Comparison of ENCODE assay signal across 8 mouse cellular contexts in the genomic region with DNA sequence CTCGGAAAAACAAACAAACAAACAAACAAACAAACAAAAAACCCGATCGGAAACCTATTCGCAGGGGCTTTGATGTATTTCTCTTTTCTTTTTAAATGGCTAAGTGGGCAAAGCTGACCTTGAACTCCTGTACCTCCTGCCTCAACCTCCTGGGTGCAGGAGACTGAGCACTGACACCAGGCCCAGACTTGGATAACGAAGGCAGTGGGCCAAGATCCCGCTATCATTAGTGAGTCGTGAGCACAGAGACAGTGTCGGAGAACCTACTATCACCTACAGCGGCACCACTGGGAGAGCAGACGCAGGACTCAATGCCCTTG. TPM values are rescaled to one million over a fixed set of nuclear protein-coding genes. Genes with fewer than 3 reads are reported as not detected.
A peak's percentile ranks its signal among the peaks of the same experiment; 100 is the strongest.
DNase-seq lines count a peak whose midpoint lies in the region; ATAC-seq and TF ChIP-seq lines count a peak whose summit lies in the region.

No protein-coding gene starts in this region.

- no peaks in the 10 kb centered on the region for H3K9me3 ChIP-seq in embryonic facial prominence, embryonic 12.5 days
- H3K9me3 ChIP-seq in intestine, embryonic 15.5 days: no peaks in the 10 kb centered on the region
- no peaks in the 10 kb centered on the region for H3K9me3 ChIP-seq in midbrain, postnatal 0 days (ENCODE audit: low read length)

- no peak for ATAC-seq in embryonic facial prominence, embryonic 12.5 days (ENCODE audit: insufficient number of reproducible peaks, insufficient read depth, low FRiP score, low TSS enrichment)
- no peak for ATAC-seq in intestine, embryonic 15.5 days
- ATAC-seq in midbrain, postnatal 0 days (ENCODE audit: low FRiP score): peak; percentile 53

- no peaks in the 10 kb centered on the region for H3K27me3 ChIP-seq in embryonic facial prominence, embryonic 12.5 days
- no peaks in the 10 kb centered on the region for H3K27me3 ChIP-seq in intestine, embryonic 15.5 days (replicated peaks)
- H3K27me3 ChIP-seq in midbrain, postnatal 0 days (ENCODE audit: insufficient read depth, low read length): no peaks in the 10 kb centered on the region

- peak overlapping the region; percentile 74 for H3K9ac ChIP-seq in embryonic facial prominence, embryonic 12.5 days
- peak overlapping the region; percentile 74 for H3K9ac ChIP-seq in intestine, embryonic 15.5 days
- 0 out of 2 replicates have a peak overlapping the region, but pooled peaks have one; percentile 10 for H3K9ac ChIP-seq in midbrain, postnatal 0 days (replicated peaks; ENCODE audit: low read length, poor library complexity, severe bottlenecking)

- DNase-seq in layer of hippocampus, adult 2 months (ENCODE audit: low spot score in 2 of 2): no peak
- no peak for DNase-seq in layer of hippocampus, postnatal 36 days
- no peak for DNase-seq in midbrain, postnatal 0 days (ENCODE audit: low spot score)
- DNase-seq in right cerebral cortex, postnatal 36 days (ENCODE audit: low spot score in 2 of 2): no peak
- no peak for DNase-seq in spleen, postnatal 10 days (ENCODE audit: low spot score in 2 of 2)
- DNase-seq in adrenal gland, adult 2 months: no peak

- no peak overlapping the region for H3K27ac ChIP-seq in layer of hippocampus, adult 2 months
- H3K27ac ChIP-seq in embryonic facial prominence, embryonic 12.5 days: peak overlapping the region; percentile 63
- H3K27ac ChIP-seq in intestine, embryonic 15.5 days: peak overlapping the region; percentile 66
- no peak overlapping the region for H3K27ac ChIP-seq in midbrain, postnatal 0 days (ENCODE audit: low read depth, low read length)

- peak overlapping the region; percentile 95 for H3K4me3 ChIP-seq in layer of hippocampus, adult 2 months
- peak overlapping the region; percentile 78 for H3K4me3 ChIP-seq in embryonic facial prominence, embryonic 12.5 days
- peak overlapping the region; percentile 82 for H3K4me3 ChIP-seq in intestine, embryonic 15.5 days (replicated peaks)
- peak overlapping the region; percentile 89 for H3K4me3 ChIP-seq in midbrain, postnatal 0 days (ENCODE audit: low read depth, low read length)

- TF ChIP-seq CTCF in layer of hippocampus, adult 2 months (conservative IDR thresholded peaks at IDR 0.05): no peak
- no peak for TF ChIP-seq CTCF in midbrain, postnatal 0 days (IDR thresholded peaks at IDR 0.05)

- H3K4me1 ChIP-seq in embryonic facial prominence, embryonic 12.5 days: peaks cover 9% of the 10 kb centered on the region
- H3K4me1 ChIP-seq in intestine, embryonic 15.5 days (replicated peaks): peaks cover 4% of the 10 kb centered on the region; the same call in 1 of the 2 replicates
- no peaks in the 10 kb centered on the region for H3K4me1 ChIP-seq in midbrain, postnatal 0 days (ENCODE audit: insufficient read depth, low read length)

- WGBS in embryonic facial prominence, embryonic 12.5 days: 6% methylated on average over 10 of the region's 10 CpGs
- WGBS in intestine, embryonic 15.5 days: 3% methylated on average over 10 of the region's 10 CpGs
- WGBS in midbrain, postnatal 0 days: 8% methylated on average over 10 of the region's 10 CpGs

- H3K36me3 ChIP-seq in embryonic facial prominence, embryonic 12.5 days: peaks cover 11% of the 10 kb centered on the region; the same call in 1 of the 2 replicates
- H3K36me3 ChIP-seq in intestine, embryonic 15.5 days: peaks cover 7% of the 10 kb centered on the region; the same call in 1 of the 2 replicates
- no peaks in the 10 kb centered on the region for H3K36me3 ChIP-seq in midbrain, postnatal 0 days (ENCODE audit: insufficient read depth, low read length)

- peak overlapping the region; percentile 59 for H3K4me2 ChIP-seq in embryonic facial prominence, embryonic 12.5 days (replicated peaks)
- peak overlapping the region; percentile 63 for H3K4me2 ChIP-seq in intestine, embryonic 15.5 days (replicated peaks)
- H3K4me2 ChIP-seq in midbrain, postnatal 0 days (ENCODE audit: low read depth, low read length, poor library complexity, severe bottlenecking): peak overlapping the region; percentile 76

RNA-seq across cellular contexts. Expression of gene Gmnn, which starts 0.7 kb away (rescaled TPM):
- total RNA-seq in layer of hippocampus, adult 2 months (2021): 1 to 10 TPM; 2.3 to 2.9 TPM
- 1 to 10 TPM; 1.9 to 2.9 TPM for total RNA-seq in layer of hippocampus, postnatal 36 days (2021)
- 109 and 113 TPM in 2 replicates for polyA plus RNA-seq in embryonic facial prominence, embryonic 12.5 days (2016; fragmentation: Nextera tagmentation; extraction: Ambion mirVana)
- 106 and 115 TPM in 2 replicates for polyA plus RNA-seq in intestine, embryonic 15.5 days (2015; fragmentation: Nextera tagmentation; extraction: Ambion mirVana)
- total RNA-seq in midbrain, postnatal 0 days (2014; rRNA removed): 2.3 and 9.4 TPM in 2 replicates
- 10.2 and 11.6 TPM in 2 replicates for polyA plus RNA-seq in midbrain, postnatal 0 days (2015; fragmentation: Nextera tagmentation; extraction: Ambion mirVana)
- 10 to 100 TPM in 1 of 2 experiments, 1 to 10 TPM in 1; 4.4 to 12.1 TPM for total RNA-seq in adrenal gland, adult 2 months (2021)
- polyA plus RNA-seq in adrenal gland, adult 2 months (2012; rRNA removed): 0.85 TPM in 1 of 2 replicates, not detected in the other

RNA-seq across cellular contexts. Expression of gene Armh2, which starts 20.0 kb away (rescaled TPM):
- total RNA-seq in layer of hippocampus, adult 2 months (2021): not detected
- not detected for total RNA-seq in layer of hippocampus, postnatal 36 days (2021)
- polyA plus RNA-seq in embryonic facial prominence, embryonic 12.5 days (2016; fragmentation: Nextera tagmentation; extraction: Ambion mirVana): not detected in 2 replicates
- polyA plus RNA-seq in intestine, embryonic 15.5 days (2015; fragmentation: Nextera tagmentation; extraction: Ambion mirVana): not detected in 2 replicates
- total RNA-seq in midbrain, postnatal 0 days (2014; rRNA removed): not detected in 2 replicates
- 0.20 TPM in 1 of 2 replicates, not detected in the other for polyA plus RNA-seq in midbrain, postnatal 0 days (2015; fragmentation: Nextera tagmentation; extraction: Ambion mirVana)
- total RNA-seq in adrenal gland, adult 2 months (2021): not detected
- polyA plus RNA-seq in adrenal gland, adult 2 months (2012; rRNA removed): not detected in 2 replicates

RNA-seq across cellular contexts. Expression of gene BC005537, which starts 40.4 kb away (rescaled TPM):
- 100 to 1,000 TPM; 161 to 169 TPM for total RNA-seq in layer of hippocampus, adult 2 months (2021)
- 100 to 1,000 TPM; 162 to 176 TPM for total RNA-seq in layer of hippocampus, postnatal 36 days (2021)
- polyA plus RNA-seq in embryonic facial prominence, embryonic 12.5 days (2016; fragmentation: Nextera tagmentation; extraction: Ambion mirVana): 16.4 and 17.3 TPM in 2 replicates
- 12.4 and 13.2 TPM in 2 replicates for polyA plus RNA-seq in intestine, embryonic 15.5 days (2015; fragmentation: Nextera tagmentation; extraction: Ambion mirVana)
- 52.2 and 61.8 TPM in 2 replicates for total RNA-seq in midbrain, postnatal 0 days (2014; rRNA removed)
- 16.3 and 18.2 TPM in 2 replicates for polyA plus RNA-seq in midbrain, postnatal 0 days (2015; fragmentation: Nextera tagmentation; extraction: Ambion mirVana)
- 100 to 1,000 TPM; 161 to 170 TPM for total RNA-seq in adrenal gland, adult 2 months (2021)
- 56.8 and 70.6 TPM in 2 replicates for polyA plus RNA-seq in adrenal gland, adult 2 months (2012; rRNA removed)

Comparison
In these comparisons a context has a peak if more than half of its experiments do, and no peak if none do; other contexts are left out.
1. H3K27ac ChIP-seq: peak in embryonic facial prominence, embryonic 12.5 days (single experiment) and intestine, embryonic 15.5 days (single experiment); none in layer of hippocampus, adult 2 months (single experiment) and midbrain, postnatal 0 days (single experiment).
2. H3K9ac ChIP-seq: peak in every context shown above with its lines; median percentile 74 in embryonic facial prominence, embryonic 12.5 days; 74 in intestine, embryonic 15.5 days; 10 in midbrain, postnatal 0 days.
3. Peak in every context shown above with its lines, with median percentiles within 50 percentile points of each other: H3K4me3 ChIP-seq and H3K4me2 ChIP-seq.